Mouse (Mus musculus): ENCODE measurements around the gene Kcns1.

DNA sequence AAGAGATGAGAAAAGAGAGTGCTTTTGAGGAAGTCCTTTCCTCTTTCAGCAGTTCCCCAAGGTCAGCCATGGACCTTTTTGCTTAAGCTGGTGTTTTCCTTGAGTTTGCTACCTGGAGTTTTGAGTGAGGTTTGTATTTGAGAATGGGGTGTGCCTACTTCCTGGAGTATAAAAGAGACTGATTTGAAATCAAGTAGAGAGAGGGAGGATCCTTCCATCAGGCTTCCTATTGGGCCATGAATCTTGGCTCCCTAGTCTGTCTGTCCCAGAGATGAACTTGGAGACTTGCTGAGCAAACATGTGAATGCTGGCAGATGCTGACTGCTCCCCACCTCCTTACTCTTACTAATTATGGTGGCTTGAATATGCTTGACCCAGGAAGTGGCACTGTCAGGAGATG is 21.4 kb upstream of the Kcns1 start:
- TF ChIP-seq CTCF (IDR thresholded peaks at IDR 0.05; ENCODE audit: extremely low read depth, insufficient read depth, insufficient read length, insufficient replicate concordance): no peak
- TF ChIP-seq POLR2A (IDR thresholded peaks at IDR 0.05; ENCODE audit: low read depth, low read length): no peak
